Mouse (Mus musculus) lung, adult 2 months (tissue): ENCODE measurements around the gene Kcnd3.

Experiments used
- CTCF ChIP-seq: fragments of 200-500 bp; IDR thresholded peaks from 2 replicates; pipeline ENCODE4 v1.5.1; 2011; ENCODE audit warnings: mild to moderate bottlenecking, low read length, control low read depth; ENCODE audit not compliant: insufficient read depth
- POLR2A ChIP-seq: fragments of 200-500 bp; IDR thresholded peaks from 2 replicates; pipeline ENCODE4 v1.6.1; 2011; ENCODE audit warnings: low read depth, mild to moderate bottlenecking, control low read depth, low read length, borderline replicate concordance; ENCODE audit errors: extremely low read depth

- TF ChIP-seq CTCF (no peak), POLR2A (no peak)
These were observed 165.0 kb downstream of the Kcnd3 start for GRCm38 (mm10) chr3:105616861-105617743.
